Comparison of ENCODE assay signal across 13 mouse cellular contexts in genomic region chr7:105373509-105373908, GRCm38 (mm10). TPM values are rescaled to one million over a fixed set of nuclear protein-coding genes. Genes with fewer than 3 reads are reported as not detected.
DNase-seq lines count a peak whose midpoint lies in the region; ATAC-seq and TF ChIP-seq lines count a peak whose summit lies in the region.
"Had no signal": no experiment of that assay in that cellular context is flagged by ENCODE, and none has a peak within 500 bp of the region (broad histone marks: within the 10 kb centered on the region; RNA-seq: fewer than 3 reads in every experiment).

No protein-coding gene starts in this region.

- no peak for TF ChIP-seq POLR2A in MEL (IDR thresholded peaks at IDR 0.05; ENCODE audit: control insufficient read depth in 1 of 2, insufficient read depth in 1 of 2, low read depth in 1 of 2, low read length in 2 of 2, poor library complexity in 1 of 2)

- peaks cover 0 to 13% of the 10 kb centered on the region in 2 experiments; a peak in 2 of 4 replicates for H3K36me3 ChIP-seq in MEL (ENCODE audit: control insufficient read depth in 1 of 2, insufficient read depth in 2 of 2, low read length in 2 of 2)
- H3K36me3 ChIP-seq in liver, embryonic 15.5 days (replicated peaks) = peaks cover 24% of the 10 kb centered on the region

- peaks cover 6 to 7% of the 10 kb centered on the region in 2 experiments for H3K4me1 ChIP-seq in MEL (ENCODE audit: control insufficient read depth in 1 of 2, insufficient read depth in 2 of 2, low read length in 2 of 2)
- H3K4me1 ChIP-seq in liver, embryonic 15.5 days (replicated peaks) = peaks cover 3% of the 10 kb centered on the region; the same call in 1 of the 2 replicates
- H3K4me1 ChIP-seq: midbrain, embryonic 10.5 days had no signal

- H3K79me2 ChIP-seq in MEL (ENCODE audit: control insufficient read depth, insufficient read depth, low read length, poor library complexity) = no peaks in the 10 kb centered on the region

- H3K9me3 ChIP-seq in MEL (replicated peaks; ENCODE audit: insufficient read depth, low read length) = no peaks in the 10 kb centered on the region
- H3K9me3 ChIP-seq in liver, embryonic 15.5 days (replicated peaks) = no peaks in the 10 kb centered on the region
- H3K9me3 ChIP-seq: midbrain, embryonic 10.5 days had no signal

- no peak for ATAC-seq in cerebellum, adult (ENCODE audit: insufficient number of reproducible peaks, low FRiP score, low TSS enrichment)
- ATAC-seq in liver, embryonic 15.5 days (ENCODE audit: insufficient read depth) = no peak; the same call in 1 of the 2 replicates

- peak; percentile 58; a peak in 3 of 4 replicates for TF ChIP-seq EP300 in MEL (IDR thresholded peaks at IDR 0.05; ENCODE audit: low read depth in 1 of 2, low read length in 2 of 2)

- no peak overlapping the region for H3K9ac ChIP-seq in MEL (ENCODE audit: control insufficient read depth, low read depth, low read length, poor library complexity, severe bottlenecking)
- no peak overlapping the region for H3K9ac ChIP-seq in liver, embryonic 15.5 days

- H3K27ac ChIP-seq in MEL (ENCODE audit: control insufficient read depth, low read depth, low read length) = no peak overlapping the region
- H3K27ac ChIP-seq in liver, embryonic 15.5 days (replicated peaks) = peak overlapping the region; percentile 19; the same call in 1 of the 2 replicates
- H3K27ac ChIP-seq: midbrain, embryonic 10.5 days had no signal

- H3K4me2 ChIP-seq in liver, embryonic 15.5 days = no peak overlapping the region

- peak; percentile 17 to 61 for DNase-seq in cerebellum, postnatal 25 days
- peak; percentile 66 for DNase-seq in MEL (ENCODE audit: low read depth, low spot score)
- DNase-seq in heart, adult 8-10 months (ENCODE audit: low spot score) = peak; percentile 36
- DNase-seq in gastrocnemius, postnatal 25 days = no peak
- no peak for DNase-seq in T-cell, adult 2 months (ENCODE audit: low spot score)
- DNase-seq: cerebellum, adult 8-10 months; kidney, postnatal 14 days had no signal

- no peak for TF ChIP-seq RAD21 in MEL (IDR thresholded peaks at IDR 0.05; ENCODE audit: low read depth, low read length)

- TF ChIP-seq CTCF in MEL (IDR thresholded peaks at IDR 0.05 in 2 of 3, conservative IDR thresholded peaks at IDR 0.05 in 1 of 3; ENCODE audit: control insufficient read depth in 1 of 3, insufficient read depth in 1 of 3, low read depth in 2 of 3, low read length in 3 of 3, poor library complexity in 1 of 3, severe bottlenecking in 1 of 3) = no peak

- 23% methylated on average over 4 of the region's 4 CpGs for WGBS in liver, embryonic 15.5 days (ENCODE audit: insufficient replicate concordance)

- no peaks in the 10 kb centered on the region for H3K27me3 ChIP-seq in MEL (ENCODE audit: control insufficient read depth in 1 of 2, insufficient read depth in 2 of 2, low read length in 2 of 2)
- H3K27me3 ChIP-seq in liver, embryonic 15.5 days = no peaks in the 10 kb centered on the region

- H3K4me3 ChIP-seq in MEL (ENCODE audit: control insufficient read depth in 1 of 2, insufficient read depth in 1 of 2, low read depth in 2 of 2, low read length in 2 of 2) = no peak overlapping the region
- H3K4me3 ChIP-seq in liver, embryonic 15.5 days (replicated peaks) = no peak overlapping the region
- H3K4me3 ChIP-seq: erythroblast, embryonic 14.5 days; midbrain, embryonic 10.5 days had no signal

TF ChIP-seq in MEL, 35 proteins besides CTCF, POLR2A, EP300 and RAD21:
- peak; percentile 62 for TF ChIP-seq TCF12 (IDR thresholded peaks at IDR 0.05; ENCODE audit: low read depth, low read length)
- 0 out of 2 replicates have a peak, but pooled peaks have one; percentile 11 for TF ChIP-seq ELF1 (IDR thresholded peaks at IDR 0.05; ENCODE audit: low read depth, low read length)
- TF ChIP-seq CHD2 (IDR thresholded peaks at IDR 0.05; ENCODE audit: low read length) = no peak
- TF ChIP-seq MAZ (IDR thresholded peaks at IDR 0.05; ENCODE audit: low read depth, low read length) = no peak
- no peak for TF ChIP-seq KAT2A (conservative IDR thresholded peaks at IDR 0.05; ENCODE audit: low read depth, low read length)
- no peak for TF ChIP-seq ZMIZ1 (IDR thresholded peaks at IDR 0.05; ENCODE audit: low read depth, low read length)
- TF ChIP-seq ETS1 (IDR thresholded peaks at IDR 0.05; ENCODE audit: low read depth, low read length) = peak; percentile 43; the same call in 1 of the 2 replicates
- TF ChIP-seq RCOR1 (IDR thresholded peaks at IDR 0.05; ENCODE audit: low read depth, low read length) = peak; percentile 38
- peak; percentile 24; the same call in 1 of the 2 replicates for TF ChIP-seq TAL1 (IDR thresholded peaks at IDR 0.05; ENCODE audit: low read length)
- peak; percentile 63 for TF ChIP-seq GATA1 (IDR thresholded peaks at IDR 0.05; ENCODE audit: low read depth, low read length)
TF ChIP-seq in MEL: peak in this region for 6.

RNA-seq across cellular contexts. Expression of gene Gm5901, which starts 1.3 kb away (rescaled TPM):
- 0.31 TPM in 1 of 2 replicates, not detected in the other for total RNA-seq in MEL (2012; rRNA removed)
- 1 to 10 TPM in 1 of 2 experiments, not detected in 1; 1.7 TPM for polyA plus RNA-seq in MEL (2012; ENCODE audit: insufficient read depth in 1 of 2, insufficient read length in 2 of 2, low read depth in 1 of 2, low replicate concordance in 2 of 2, missing spikeins in 1 of 2)
- not detected for total RNA-seq in heart, adult 8-10 months (2022)
- not detected in 2 replicates for polyA plus RNA-seq in liver, embryonic 15.5 days (2015; fragmentation: Nextera tagmentation; extraction: Ambion mirVana)
- not detected for total RNA-seq in gastrocnemius, postnatal 25 days (2021)
- total RNA-seq: left cerebral cortex, postnatal 36 days had no signal
- polyA plus RNA-seq: erythroblast, embryonic 14.5 days; midbrain, embryonic 10.5 days; neural tube, embryonic 11.5 days had no signal

RNA-seq across cellular contexts. Expression of gene Olfr692, which starts 5.5 kb away (rescaled TPM):
- total RNA-seq in MEL (2012; rRNA removed) = not detected in 2 replicates
- polyA plus RNA-seq in MEL (2012; ENCODE audit: insufficient read depth in 1 of 2, insufficient read length in 2 of 2, low read depth in 1 of 2, low replicate concordance in 2 of 2, missing spikeins in 1 of 2) = not detected
- not detected for total RNA-seq in heart, adult 8-10 months (2022)
- polyA plus RNA-seq in liver, embryonic 15.5 days (2015; fragmentation: Nextera tagmentation; extraction: Ambion mirVana) = not detected in 2 replicates
- total RNA-seq in gastrocnemius, postnatal 25 days (2021) = not detected
- total RNA-seq: left cerebral cortex, postnatal 36 days had no signal
- polyA plus RNA-seq: erythroblast, embryonic 14.5 days; midbrain, embryonic 10.5 days; neural tube, embryonic 11.5 days had no signal

RNA-seq across cellular contexts. Expression of gene Fam160a2, which starts 26.3 kb away (rescaled TPM):
- total RNA-seq in MEL (2012; rRNA removed) = 6.2 and 7.8 TPM in 2 replicates
- 10 to 100 TPM in 1 of 2 experiments, not detected in 1; 17.7 TPM for polyA plus RNA-seq in MEL (2012; ENCODE audit: insufficient read depth in 1 of 2, insufficient read length in 2 of 2, low read depth in 1 of 2, low replicate concordance in 2 of 2, missing spikeins in 1 of 2)
- 10 to 100 TPM; 16.5 to 20.9 (median 18.3) TPM for total RNA-seq in heart, adult 8-10 months (2022)
- 12.6 and 17.6 TPM in 2 replicates for polyA plus RNA-seq in liver, embryonic 15.5 days (2015; fragmentation: Nextera tagmentation; extraction: Ambion mirVana)
- total RNA-seq in gastrocnemius, postnatal 25 days (2021) = 10 to 100 TPM; 12.5 to 12.9 TPM

RNA-seq across cellular contexts. Expression of gene Cnga4, which starts 30.9 kb away (rescaled TPM):
- total RNA-seq in MEL (2012; rRNA removed) = not detected in 2 replicates
- polyA plus RNA-seq in MEL (2012; ENCODE audit: insufficient read depth in 1 of 2, insufficient read length in 2 of 2, low read depth in 1 of 2, low replicate concordance in 2 of 2, missing spikeins in 1 of 2) = not detected
- total RNA-seq in heart, adult 8-10 months (2022) = not detected
- polyA plus RNA-seq in liver, embryonic 15.5 days (2015; fragmentation: Nextera tagmentation; extraction: Ambion mirVana) = not detected in 2 replicates
- total RNA-seq in gastrocnemius, postnatal 25 days (2021) = not detected
- polyA plus RNA-seq: erythroblast, embryonic 14.5 days; midbrain, embryonic 10.5 days; neural tube, embryonic 11.5 days had no signal

RNA-seq across cellular contexts. Expression of gene Olfr691, which starts 31.4 kb away (rescaled TPM):
- total RNA-seq in MEL (2012; rRNA removed) = not detected in 2 replicates
- polyA plus RNA-seq in MEL (2012; ENCODE audit: insufficient read depth in 1 of 2, insufficient read length in 2 of 2, low read depth in 1 of 2, low replicate concordance in 2 of 2, missing spikeins in 1 of 2) = not detected
- total RNA-seq in heart, adult 8-10 months (2022) = not detected
- polyA plus RNA-seq in liver, embryonic 15.5 days (2015; fragmentation: Nextera tagmentation; extraction: Ambion mirVana) = not detected in 2 replicates
- not detected for total RNA-seq in gastrocnemius, postnatal 25 days (2021)
- polyA plus RNA-seq: erythroblast, embryonic 14.5 days; midbrain, embryonic 10.5 days; neural tube, embryonic 11.5 days had no signal

Comparison
In these comparisons a context has a peak if more than half of its experiments do, and no peak if none do; other contexts are left out.
1. DNase-seq: peak in cerebellum, postnatal 25 days (2 of 2), MEL (single experiment) and heart, adult 8-10 months (single experiment); none in gastrocnemius, postnatal 25 days (single experiment) and T-cell, adult 2 months (single experiment).